In the genomic region with DNA sequence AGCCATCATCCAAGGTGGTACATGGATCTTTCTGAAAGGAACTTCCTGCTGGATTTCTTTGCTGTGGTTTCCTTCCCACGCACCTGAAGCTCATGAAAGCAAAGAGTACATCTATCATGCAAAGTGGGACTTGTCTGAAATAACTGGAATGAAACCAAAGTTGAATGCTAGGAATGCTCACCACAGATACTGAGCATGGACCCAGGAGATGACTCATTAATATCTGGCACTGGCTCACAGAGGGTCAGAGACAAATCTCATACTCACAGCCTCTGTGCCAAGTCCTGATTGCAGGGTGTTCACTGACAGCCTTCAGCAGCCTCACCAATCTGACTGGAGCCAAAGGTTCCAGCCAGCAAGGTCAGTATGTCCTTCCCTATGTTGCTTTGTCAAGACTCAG, we compare ENCODE assay signal across 10 mouse cellular contexts.
A peak's percentile ranks its signal among the peaks of the same experiment; 100 is the strongest.
DNase-seq lines count a peak whose midpoint lies in the region; ATAC-seq lines count a peak whose summit lies in the region.
"Had no signal": no experiment of that assay in that cellular context is flagged by ENCODE, and none has a peak within 500 bp of the region (broad histone marks: within the 10 kb centered on the region; RNA-seq: fewer than 3 reads in every experiment).

No protein-coding gene starts in this region.

- peak; percentile 97 for ATAC-seq in heart, embryonic 14.5 days (ENCODE audit: insufficient number of reproducible peaks, insufficient read depth, low FRiP score, low read depth)
- ATAC-seq: activated CD4-positive, CD25-positive, alpha-beta regulatory T cell, adult 4 months; midbrain, embryonic 15.5 days had no signal

- H3K4me2 ChIP-seq in heart, embryonic 14.5 days (ENCODE audit: low read length): peak overlapping the region; percentile 11; the same call in 1 of the 2 replicates
- H3K4me2 ChIP-seq: midbrain, embryonic 15.5 days had no signal

- no peaks in the 10 kb centered on the region for H3K27me3 ChIP-seq in heart, embryonic 14.5 days (ENCODE audit: control insufficient read depth, insufficient read depth, low read length)
- no peaks in the 10 kb centered on the region for H3K27me3 ChIP-seq in limb, embryonic 10.5 days (ENCODE audit: low read depth, poor library complexity, severe bottlenecking)
- H3K27me3 ChIP-seq: midbrain, embryonic 15.5 days had no signal

- H3K9ac ChIP-seq in heart, embryonic 14.5 days (ENCODE audit: low read length): no peak overlapping the region
- H3K9ac ChIP-seq: midbrain, embryonic 15.5 days had no signal

- H3K4me3 ChIP-seq in heart, embryonic 14.5 days (ENCODE audit: control insufficient read depth in 1 of 2, insufficient read depth in 1 of 2, low read depth in 1 of 2, low read length in 2 of 2): no peak overlapping the region
- no peak overlapping the region for H3K4me3 ChIP-seq in limb, embryonic 10.5 days
- H3K4me3 ChIP-seq: midbrain, embryonic 15.5 days had no signal

- H3K9me3 ChIP-seq in heart, embryonic 14.5 days (ENCODE audit: control insufficient read depth, low read length): no peaks in the 10 kb centered on the region
- no peaks in the 10 kb centered on the region for H3K9me3 ChIP-seq in limb, embryonic 10.5 days (replicated peaks)
- H3K9me3 ChIP-seq: midbrain, embryonic 15.5 days had no signal

- H3K36me3 ChIP-seq in heart, embryonic 14.5 days (ENCODE audit: control insufficient read depth, insufficient read depth, low read length): no peaks in the 10 kb centered on the region
- no peaks in the 10 kb centered on the region for H3K36me3 ChIP-seq in limb, embryonic 10.5 days
- H3K36me3 ChIP-seq: midbrain, embryonic 15.5 days had no signal

- WGBS in heart, embryonic 14.5 days: 25% methylated on average over 1 of the region's 1 CpGs
- WGBS in limb, embryonic 10.5 days: 86% methylated on average over 1 of the region's 1 CpGs

- peak; percentile 30 for DNase-seq in gastrocnemius, adult 18-20 months (ENCODE audit: low spot score)
- DNase-seq in gastrocnemius, postnatal 4 days (ENCODE audit: low spot score in 2 of 2): no peak
- peak; percentile 46 for DNase-seq in adrenal gland, postnatal 25 days
- peak; percentile 74 for DNase-seq in lung, postnatal 36 days
- DNase-seq in spleen, postnatal 10 days (ENCODE audit: low spot score in 2 of 2): no peak
- no peak for DNase-seq in thymus, adult 18-20 months
- DNase-seq in limb, embryonic 10.5 days (ENCODE audit: low spot score): no peak

- H3K4me1 ChIP-seq in heart, embryonic 14.5 days (ENCODE audit: control insufficient read depth in 2 of 2, insufficient read depth in 2 of 2, low read length in 2 of 2): peaks cover 5 to 17% of the 10 kb centered on the region in 2 experiments; a peak in 3 of 4 replicates
- no peaks in the 10 kb centered on the region for H3K4me1 ChIP-seq in limb, embryonic 10.5 days
- H3K4me1 ChIP-seq: midbrain, embryonic 15.5 days had no signal

- H3K27ac ChIP-seq in heart, embryonic 14.5 days (replicated peaks in 1 of 2; ENCODE audit: control insufficient read depth in 1 of 2, insufficient read depth in 1 of 2, low read depth in 2 of 2, low read length in 2 of 2): peak overlapping the region; percentile 84 to 89
- no peak overlapping the region for H3K27ac ChIP-seq in limb, embryonic 10.5 days
- H3K27ac ChIP-seq: midbrain, embryonic 15.5 days had no signal

Comparison
In these comparisons a context has a peak if more than half of its experiments do, and no peak if none do; other contexts are left out.
1. DNase-seq: peak in gastrocnemius, adult 18-20 months (single experiment), adrenal gland, postnatal 25 days (single experiment) and lung, postnatal 36 days (single experiment); none in gastrocnemius, postnatal 4 days (0 of 2), spleen, postnatal 10 days (0 of 2), thymus, adult 18-20 months (0 of 2) and limb, embryonic 10.5 days (single experiment).